Mouse (Mus musculus) heart, embryonic 15.5 days (tissue): Measurements from ENCODE around the gene Slc29a4. TPM values are rescaled to one million over a fixed set of nuclear protein-coding genes. Genes with fewer than 3 reads are reported as not detected.

Experiments used
- ATAC-seq: fragments of 200-750 bp; cut with Nextera tagmentation; replicated peaks from 2 replicates; pipeline ENCODE4 v1.8.0; 2017; ENCODE audit warnings: low read depth, moderate TSS enrichment; ENCODE audit not compliant: insufficient number of reproducible peaks, insufficient read depth, low FRiP score
- H3K27ac ChIP-seq: fragments of 300-500 bp; sonication (generic); 2 replicates; pipeline ENCODE4 v1.5.1; 2015; ENCODE audit warnings: mild to moderate bottlenecking, inconsistent platforms
- H3K27me3 ChIP-seq: fragments of 300-500 bp; sonication (generic); 2 replicates; pipeline ENCODE4 v1.6.1; 2015; ENCODE audit warnings: inconsistent platforms
- H3K36me3 ChIP-seq: fragments of 300-500 bp; sonication (generic); 2 replicates; pipeline ENCODE4 v1.6.1; 2015; ENCODE audit warnings: mild to moderate bottlenecking, inconsistent platforms
- H3K4me1 ChIP-seq: fragments of 300-500 bp; sonication (generic); replicated peaks from 2 replicates; pipeline ENCODE4 v1.6.1; 2015; ENCODE audit warnings: inconsistent platforms
- H3K4me2 ChIP-seq: fragments of 300-500 bp; sonication (generic); 2 replicates; pipeline ENCODE4 v1.6.1; 2015; ENCODE audit warnings: inconsistent platforms, mild to moderate bottlenecking, moderate library complexity
- H3K4me3 ChIP-seq: fragments of 300-500 bp; sonication (generic); 2 replicates; pipeline ENCODE4 v1.5.1; 2015; ENCODE audit warnings: mild to moderate bottlenecking, inconsistent platforms
- H3K9ac ChIP-seq: fragments of 300-500 bp; sonication (generic); 2 replicates; pipeline ENCODE4 v1.6.1; 2015; ENCODE audit warnings: mild to moderate bottlenecking, inconsistent platforms
- H3K9me3 ChIP-seq: fragments of 300-500 bp; sonication (generic); replicated peaks from 2 replicates; pipeline ENCODE4 v1.6.1; 2016; ENCODE audit warnings: inconsistent platforms
- WGBS: fragments of 180-500 bp; shearing (Covaris S2); methylation state at CpG from one replicate; pipeline ENCODE4 v1.1.7; 2015; ENCODE audit warnings: mixed read lengths; 5-methylcytosine and 5-hydroxymethylcytosine counted together
- polyA plus RNA-seq: library from polyadenylated mRNA; unstranded; fragments of >200 nt; fragmentation: Nextera tagmentation; extraction: Ambion mirVana; gene quantifications from 2 replicates; pipeline ENCODE4 v1.2.1, GENCODE M21; 2015

Gene Slc29a4
- polyA plus RNA-seq, 1 experiment from 2014 or later: 1.1 TPM

GRCm38 (mm10) chr5:142771034-142771433 lies 78.7 kb downstream of the Slc29a4 start:
- peaks cover 63% of the 10 kb centered on the region for H3K36me3 ChIP-seq
- no peak for ATAC-seq
- H3K4me3 ChIP-seq: no peak overlapping the region
- H3K27ac ChIP-seq: peak overlapping the region; percentile 13; the same call in 1 of the 2 replicates
- no peak overlapping the region for H3K9ac ChIP-seq
- peaks cover 40% of the 10 kb centered on the region for H3K4me1 ChIP-seq
- 37% methylated on average over 4 of the region's 4 CpGs for WGBS
- no peaks in the 10 kb centered on the region for H3K27me3 ChIP-seq
- no peak overlapping the region for H3K4me2 ChIP-seq
- H3K9me3 ChIP-seq: no peaks in the 10 kb centered on the region

- no peak for ATAC-seq
- Histone ChIP-seq H3K9me3 (no peaks in the 10 kb centered on the region), H3K9ac (no peak overlapping the region), H3K27me3 (no peaks in the 10 kb centered on the region), H3K4me2 (no peak overlapping the region), H3K4me1 (peaks cover 40% of the 10 kb centered on the region), H3K4me3 (no peak overlapping the region), H3K36me3 (peaks cover 67% of the 10 kb centered on the region), H3K27ac (no peak overlapping the region)
- WGBS: 72% methylated on average over 15 of the region's 15 CpGs
Observed at GRCm38 (mm10) chr5:142771964-142772363, 79.7 kb downstream of the Slc29a4 start.

Other genes starting within 250 kb of the Slc29a4 start
- gene Ap5z1, start 228.6 kb upstream of the Slc29a4 start, polyA plus RNA-seq: 6.0 and 8.8 TPM in 2 replicates
- gene Papolb, start 162.4 kb upstream of the Slc29a4 start, polyA plus RNA-seq: 0.09 and 0.13 TPM in 2 replicates
- 8.6 and 9.7 TPM in 2 replicates for gene Radil, start 141.4 kb upstream of the Slc29a4 start, polyA plus RNA-seq
- 0.09 and 0.90 TPM in 2 replicates for gene Mmd2, start 83.7 kb upstream of the Slc29a4 start, polyA plus RNA-seq
- gene Wipi2, start 64.8 kb upstream of the Slc29a4 start, polyA plus RNA-seq: 23.9 and 28.3 TPM in 2 replicates
- 17.1 and 24.2 TPM in 2 replicates for gene Tnrc18, start 125.2 kb downstream of the Slc29a4 start, polyA plus RNA-seq
- gene Fbxl18, start 202.9 kb downstream of the Slc29a4 start, polyA plus RNA-seq: 7.7 and 9.9 TPM in 2 replicates
- 5,943 and 6,493 TPM in 2 replicates for gene Actb, start 214.2 kb downstream of the Slc29a4 start, polyA plus RNA-seq